Mouse (Mus musculus) monocyte, adult 59 days (primary cell): Measurements from ENCODE around the gene Ddx43. TPM values are rescaled to one million over a fixed set of nuclear protein-coding genes. Genes with fewer than 3 reads are reported as not detected.

Source experiments
- total RNA-seq, 2 experiments: library from RNA; stranded (reverse); gene quantifications; one replicate each; pipeline ENCODE4 v1.2.4; 2023

The Ddx43 gene
- total RNA-seq = not detected

GRCm38 (mm10) chr9:78395630-78396351 is at the start of gene Ddx43:
Gene Ddx43, plus strand, starts transcription at chr9:78395777.

DNA sequence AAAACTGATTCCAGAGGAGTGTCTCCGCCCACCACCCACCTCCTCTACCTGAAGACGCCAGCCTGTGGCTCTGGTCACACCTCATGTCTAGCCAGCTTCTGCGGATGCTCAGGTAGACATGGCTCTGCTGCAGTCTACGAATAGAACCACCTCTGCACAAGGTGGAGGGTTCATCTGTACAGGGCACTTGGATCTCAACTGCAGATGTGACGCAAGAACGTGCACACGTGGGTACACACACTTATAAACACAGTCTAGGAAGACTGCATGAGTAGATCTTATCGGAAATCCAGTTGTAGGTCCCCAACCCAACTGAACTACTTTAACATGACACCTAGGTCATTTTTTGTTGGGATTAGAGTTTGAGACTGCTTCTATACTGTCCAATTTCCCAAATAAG is 40.0 kb upstream of the Ddx43 start, which contains the start of gene Gsta2:
TSS of gene Gsta2 (minus strand) at position 178 of the 400 bp plus-strand sequence.

DNA sequence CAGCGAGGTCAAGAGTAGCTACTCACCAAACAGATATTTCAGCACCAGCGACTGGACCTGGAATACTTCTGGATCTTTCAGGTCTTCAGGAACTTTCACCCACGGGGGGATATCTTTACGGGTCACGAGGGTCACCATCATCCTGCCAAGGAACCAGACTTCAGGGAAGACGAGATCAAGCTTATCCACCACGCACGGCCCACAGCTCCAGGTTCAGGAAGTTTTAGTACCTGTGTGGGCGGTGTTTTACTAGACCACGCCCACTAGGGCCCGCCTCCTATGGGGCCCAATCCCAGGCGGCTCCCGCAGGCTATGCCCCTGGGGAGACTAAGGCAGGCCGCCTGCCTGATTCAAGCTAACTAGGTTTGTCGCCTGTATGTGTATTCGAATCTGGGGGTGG is 27.6 kb upstream of the Ddx43 start, which contains the start of gene Dppa5a:
TSS of gene Dppa5a (minus strand) at position 219 of the 400 bp plus-strand sequence.

DNA sequence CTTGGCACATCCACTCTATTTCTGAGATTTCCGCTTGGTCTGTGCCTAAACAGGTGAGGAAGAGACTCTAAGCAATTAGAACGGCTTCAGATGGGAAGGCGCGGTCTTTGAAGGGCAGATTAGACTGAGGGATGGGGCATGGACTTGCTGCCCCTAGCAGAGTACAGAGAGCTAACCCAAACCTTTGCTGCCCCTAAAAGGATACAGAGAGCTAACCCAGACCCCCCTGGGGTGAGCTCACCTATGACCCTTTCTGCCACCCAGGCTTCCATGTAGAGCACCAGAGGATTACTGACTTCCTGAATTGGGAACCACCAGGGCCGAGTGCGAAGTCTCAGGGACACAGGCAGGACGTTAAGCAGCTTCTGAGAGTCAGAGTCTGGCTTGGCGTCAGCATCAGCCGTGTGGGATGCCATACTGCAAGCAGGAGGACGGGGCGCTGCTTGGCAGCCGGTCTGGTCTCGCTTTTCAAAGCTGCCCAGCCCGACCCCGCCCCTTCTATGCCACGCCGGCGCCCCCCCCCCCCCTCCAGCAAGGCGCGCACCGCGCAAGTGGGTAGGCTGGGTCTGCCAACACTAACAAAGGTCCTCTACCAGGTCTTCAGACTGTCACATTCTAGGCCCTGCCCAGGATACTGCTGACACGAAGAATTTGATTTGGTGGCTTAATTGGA is 17.3 kb upstream of the Ddx43 start, which contains the start of gene Ooep:
TSS of gene Ooep (minus strand) at position 613 of the 673 bp plus-strand sequence.

DNA sequence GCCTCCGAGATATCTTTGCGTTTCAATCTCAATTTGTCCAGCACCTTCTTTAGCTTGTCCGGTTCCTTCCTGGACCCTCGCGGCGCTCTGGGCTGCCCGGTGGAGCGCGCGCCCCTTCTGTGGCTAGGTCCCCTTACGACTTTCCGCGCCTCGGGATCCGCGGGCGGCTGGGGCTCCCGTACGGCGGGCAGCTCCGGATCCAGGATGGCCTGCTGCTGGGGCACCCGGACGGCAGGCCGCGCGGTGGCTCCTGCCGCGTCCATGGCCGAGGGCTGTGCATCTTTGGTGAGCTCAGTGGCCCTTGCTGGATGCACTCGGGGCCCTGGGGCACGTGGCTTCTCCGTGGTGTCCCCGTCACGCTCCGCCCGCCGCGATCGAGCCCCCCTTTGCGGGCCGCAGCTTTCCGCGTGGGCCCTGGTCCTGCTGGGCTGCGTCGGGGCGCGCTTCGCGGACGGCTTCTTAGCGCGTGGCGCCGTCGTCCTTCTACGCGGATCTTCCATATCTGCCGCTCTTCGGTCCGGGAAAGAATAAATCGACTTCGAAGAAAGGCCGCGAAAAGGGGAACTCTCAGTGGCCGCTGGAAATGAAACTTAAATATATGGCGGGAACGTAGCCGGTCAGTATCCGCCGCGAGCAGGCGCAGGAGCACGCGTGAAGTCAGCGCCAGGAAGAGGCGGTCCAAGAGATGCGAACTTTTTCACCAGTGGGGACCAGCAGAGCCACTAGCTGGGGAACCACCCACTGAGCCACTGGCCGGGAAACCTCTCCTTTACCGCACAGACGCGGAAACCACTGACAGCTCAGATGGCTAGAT is 47.2 kb downstream of the Ddx43 start, which contains the start of gene Cgas:
TSS of gene Cgas (minus strand) at position 659 of the 814 bp plus-strand sequence.

DNA sequence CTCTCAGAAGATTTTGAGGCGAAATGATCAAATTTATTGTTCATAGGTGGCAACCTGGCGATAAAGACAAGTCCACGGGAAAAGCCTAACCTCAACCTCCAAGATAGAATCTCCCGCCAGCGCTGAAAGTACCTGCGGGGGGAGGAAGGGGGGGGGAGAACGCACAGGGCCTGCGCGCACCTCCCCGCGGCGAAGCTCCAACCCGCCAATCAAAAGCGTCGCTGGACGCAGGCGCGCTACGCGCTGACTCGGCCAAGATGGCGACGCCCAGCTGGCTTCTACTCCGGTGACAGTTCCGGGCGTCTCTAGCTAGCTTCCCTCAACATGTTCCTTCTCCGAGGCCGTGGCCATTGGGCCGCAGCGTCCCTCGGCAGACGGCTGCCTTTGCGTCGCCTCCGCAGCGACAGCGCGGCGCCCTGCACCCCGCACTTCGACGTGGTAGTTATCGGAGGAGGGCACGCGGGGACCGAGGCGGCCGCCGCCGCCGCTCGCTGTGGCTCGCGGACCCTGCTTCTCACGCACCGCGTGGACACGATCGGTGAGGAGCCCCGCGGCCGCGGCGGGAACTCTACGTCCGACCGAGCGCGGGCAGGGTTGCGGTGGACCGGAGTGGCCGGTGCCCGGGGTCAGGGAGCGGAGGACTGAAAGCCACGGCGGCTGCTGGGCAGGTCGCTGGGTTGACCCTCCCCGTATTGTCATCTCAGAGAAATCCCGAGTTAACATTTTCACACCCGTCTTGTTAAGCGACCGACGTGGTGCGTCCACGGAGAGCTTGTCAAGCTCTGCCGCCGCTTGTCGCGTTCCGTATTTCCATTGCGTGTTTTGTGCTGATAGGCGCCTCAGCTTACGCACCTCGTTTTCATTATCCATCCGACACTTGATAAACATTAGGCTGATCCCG is 52.6 kb downstream of the Ddx43 start, which contains the start of the genes Mto1 and Gm17324:
TSS of gene Mto1 (plus strand) at position 236 of the 901 bp plus-strand sequence.
TSS of gene Gm17324 (minus strand) at position 814 of the 901 bp plus-strand sequence.

Other genes starting within 250 kb of the Ddx43 start
- gene Gsta4, start 213.0 kb upstream of the Ddx43 start, total RNA-seq = 1 to 10 TPM; 2.2 to 4.1 TPM
- not detected for gene Gsta1, start 165.1 kb upstream of the Ddx43 start, total RNA-seq
- gene Gm3776, start 138.6 kb upstream of the Ddx43 start, total RNA-seq = not detected
- gene Gm10639, start 105.9 kb upstream of the Ddx43 start, total RNA-seq = not detected
- gene Omt2a, start 81.0 kb upstream of the Ddx43 start, total RNA-seq = not detected
- not detected for gene Omt2b, start 68.2 kb upstream of the Ddx43 start, total RNA-seq
- gene Gsta2, start 40.0 kb upstream of the Ddx43 start, total RNA-seq = not detected
- not detected for gene Dppa5a, start 27.6 kb upstream of the Ddx43 start, total RNA-seq
- not detected for gene Ooep, start 17.1 kb upstream of the Ddx43 start, total RNA-seq
- 1 to 10 TPM; 5.6 to 7.4 TPM for gene Cgas, start 47.5 kb downstream of the Ddx43 start, total RNA-seq
- gene Mto1, start 52.4 kb downstream of the Ddx43 start, total RNA-seq = 10 to 100 TPM; 20.4 to 24.2 TPM
- not detected for gene Gm17324, start 53.0 kb downstream of the Ddx43 start, total RNA-seq
- 1,000 to 10,000 TPM; 7,015 to 7,618 TPM for gene Eef1a1, start 93.4 kb downstream of the Ddx43 start, total RNA-seq
- 10 to 100 TPM; 11.8 to 13.2 TPM for gene Slc17a5, start 192.3 kb downstream of the Ddx43 start, total RNA-seq
- gene Cd109, start 219.8 kb downstream of the Ddx43 start, total RNA-seq = under 1 TPM; 0.24 TPM